Mouse (Mus musculus): ENCODE data around the gene Aimp2. TPM values are rescaled to one million over a fixed set of nuclear protein-coding genes. Genes with fewer than 3 reads are reported as not detected.

The Aimp2 gene
- 80.4 and 92.9 TPM in 2 replicates for polyA plus RNA-seq (2015; fragmentation: Nextera tagmentation; extraction: Ambion mirVana)

DNA sequence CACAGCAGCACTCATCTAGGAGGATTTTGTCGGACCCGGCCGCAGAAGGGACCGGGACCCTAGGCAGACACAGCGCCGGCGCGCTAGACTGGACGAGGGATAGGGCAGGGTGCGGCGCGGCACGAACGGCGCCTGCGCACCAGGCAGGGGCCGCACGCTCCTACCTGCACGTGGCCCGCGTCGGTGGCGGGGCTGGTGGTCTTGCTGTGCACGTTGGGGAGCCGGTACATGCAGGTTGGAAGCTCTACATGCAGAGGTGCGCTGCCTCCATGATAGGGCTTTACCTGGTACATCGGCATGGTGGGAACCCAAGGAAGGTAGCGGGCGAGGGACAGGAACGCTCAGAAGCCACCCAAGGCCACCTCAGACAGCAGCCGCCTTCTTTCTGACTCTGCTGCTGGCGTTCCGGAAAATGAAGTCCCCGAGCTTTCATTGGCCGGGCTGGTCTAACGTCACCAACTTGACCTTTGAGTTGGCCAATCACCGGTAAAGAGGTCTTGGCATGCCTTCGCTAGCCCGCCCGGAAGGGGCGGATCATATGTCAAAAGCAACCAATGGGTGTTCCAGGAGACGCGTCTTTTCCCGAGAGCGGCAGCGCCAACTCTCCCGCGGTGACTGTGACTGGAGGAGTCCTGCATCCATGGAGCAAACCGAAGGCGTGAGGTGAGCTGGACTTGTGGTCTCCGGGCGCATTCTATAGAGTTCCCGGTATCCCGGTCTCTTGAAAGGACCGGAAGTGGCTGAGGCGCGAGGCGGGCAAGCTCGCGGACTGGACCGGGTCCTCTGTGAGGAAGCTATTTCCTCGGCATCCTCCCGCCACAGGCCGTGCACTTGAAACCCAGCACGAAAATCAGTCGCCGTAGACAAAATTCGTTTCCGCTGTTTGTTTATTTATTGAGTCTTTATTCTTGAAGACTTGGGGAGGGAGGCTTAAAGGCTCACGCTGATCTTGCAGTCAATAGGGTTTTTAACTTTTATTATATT, at the start of gene Aimp2, which contains the start of gene Pms2:
Gene Aimp2 (minus strand): TSS at position 431 of the 984 bp plus-strand sequence.
Gene Pms2 (plus strand): TSS at position 548 of the 984 bp plus-strand sequence.
- under 1% methylated on average over 70 of the region's 70 CpGs for WGBS
- no peaks in the 10 kb centered on the region for H3K27me3 ChIP-seq
- peak; percentile 100 for ATAC-seq (ENCODE audit: low read depth)
- H3K9ac ChIP-seq, result peak within 1 kb of the TSS; percentile 76
- peaks cover 19% of the 10 kb centered on the region for H3K36me3 ChIP-seq
- peak within 1 kb of the TSS; percentile 62 for H3K4me3 ChIP-seq
- H3K27ac ChIP-seq (replicated peaks), result peak within 1 kb of the TSS; percentile 85
- H3K4me2 ChIP-seq, result peak within 1 kb of the TSS; percentile 80
- no peaks in the 10 kb centered on the region for H3K9me3 ChIP-seq
- peaks cover 29% of the 10 kb centered on the region for H3K4me1 ChIP-seq (replicated peaks)

GRCm38 (mm10) chr5:143957101-143957500, 47.5 kb upstream of the Aimp2 start:
- WGBS, result 91% methylated on average over 6 of the region's 6 CpGs
- no peak overlapping the region for H3K9ac ChIP-seq
- no peak for ATAC-seq (ENCODE audit: low read depth)

DNA sequence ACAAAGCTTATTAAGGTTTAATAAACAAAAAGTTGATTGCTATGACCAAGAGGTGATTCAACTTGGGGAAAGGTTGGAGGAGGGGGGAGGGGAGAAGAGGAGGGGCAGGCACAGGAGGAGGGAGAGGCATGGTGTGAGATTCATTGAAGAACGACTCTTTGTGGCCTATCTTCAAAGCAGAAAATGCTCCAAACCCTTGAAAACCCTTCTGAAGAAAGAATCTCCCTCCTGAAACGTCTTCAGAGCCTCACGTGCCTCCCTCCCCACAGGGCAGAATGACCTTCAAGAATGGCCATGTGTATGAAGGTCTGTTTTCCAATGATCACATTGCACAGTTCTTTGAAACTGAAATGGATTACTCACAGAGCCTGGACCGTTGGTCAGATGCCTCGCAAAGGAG, 40.4 kb upstream of the Aimp2 start:
- H3K9ac ChIP-seq, result no peak overlapping the region
- no peaks in the 10 kb centered on the region for H3K36me3 ChIP-seq
- H3K9me3 ChIP-seq, result peaks cover 2% of the 10 kb centered on the region; the same call in 1 of the 2 replicates
- no peak overlapping the region for H3K27ac ChIP-seq (replicated peaks)
- H3K27me3 ChIP-seq, result no peaks in the 10 kb centered on the region
- H3K4me2 ChIP-seq, result no peak overlapping the region
- no peak overlapping the region for H3K4me3 ChIP-seq
- 38% methylated on average over 5 of the region's 5 CpGs for WGBS
- no peak for ATAC-seq (ENCODE audit: low read depth)
- no peaks in the 10 kb centered on the region for H3K4me1 ChIP-seq (replicated peaks)

More at GRCm38 (mm10) chr5:143957101-143957500, 47.5 kb upstream of the Aimp2 start:
- Histone ChIP-seq H3K27me3 (no peaks in the 10 kb centered on the region), H3K9me3 (peaks cover 6% of the 10 kb centered on the region; the same call in 1 of the 2 replicates), H3K4me2 (no peak overlapping the region), H3K4me3 (no peak overlapping the region), H3K4me1 (replicated peaks) (no peaks in the 10 kb centered on the region), H3K36me3 (peaks cover 10% of the 10 kb centered on the region), H3K27ac (replicated peaks) (no peak overlapping the region)

GRCm38 (mm10) chr5:143948361-143948760, 38.7 kb upstream of the Aimp2 start:
- no peaks in the 10 kb centered on the region for H3K4me1 ChIP-seq (replicated peaks)
- no peak overlapping the region for H3K4me3 ChIP-seq
- H3K27ac ChIP-seq (replicated peaks), result no peak overlapping the region
- no peaks in the 10 kb centered on the region for H3K27me3 ChIP-seq
- H3K4me2 ChIP-seq, result no peak overlapping the region
- 90% methylated on average over 12 of the region's 12 CpGs for WGBS
- no peak for ATAC-seq (ENCODE audit: low read depth)
- H3K36me3 ChIP-seq, result no peaks in the 10 kb centered on the region
- no peak overlapping the region for H3K9ac ChIP-seq
- peaks cover 6% of the 10 kb centered on the region; the same call in 1 of the 2 replicates for H3K9me3 ChIP-seq

GRCm38 (mm10) chr5:143943231-143944125, 33.8 kb upstream of the Aimp2 start:
- no peak for ATAC-seq (ENCODE audit: low read depth)
- H3K9me3 ChIP-seq, result peaks cover 6% of the 10 kb centered on the region; the same call in 1 of the 2 replicates
- H3K27me3 ChIP-seq, result no peaks in the 10 kb centered on the region
- no peak overlapping the region for H3K4me3 ChIP-seq
- no peaks in the 10 kb centered on the region for H3K4me1 ChIP-seq (replicated peaks)
- no peak overlapping the region for H3K4me2 ChIP-seq
- no peaks in the 10 kb centered on the region for H3K36me3 ChIP-seq
- 88% methylated on average over 14 of the region's 14 CpGs for WGBS
- peak overlapping the region; percentile 38; the same call in 1 of the 2 replicates for H3K9ac ChIP-seq
- H3K27ac ChIP-seq (replicated peaks), result no peak overlapping the region

DNA sequence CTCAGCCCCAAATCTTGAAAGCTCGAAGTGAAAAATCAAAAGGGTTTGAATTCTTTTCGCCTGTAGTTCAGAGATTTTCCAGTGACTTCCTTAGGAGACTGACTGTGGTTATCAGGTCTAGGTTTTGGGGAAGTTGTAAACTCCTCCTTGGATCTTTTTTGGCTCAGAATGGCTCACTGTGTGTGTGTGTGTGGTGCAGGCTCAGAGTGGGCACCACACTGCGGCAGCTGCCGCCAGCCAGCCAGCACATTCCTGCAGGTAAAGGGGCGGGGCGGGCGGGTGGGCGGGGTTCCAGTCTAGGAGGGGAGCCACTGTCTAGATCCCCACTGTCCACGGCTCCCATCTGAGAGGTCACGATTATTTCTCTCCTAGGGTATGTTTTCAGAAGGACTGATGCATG, 31.9 kb upstream of the Aimp2 start:
- no peak for ATAC-seq (ENCODE audit: low read depth)
- Histone ChIP-seq H3K4me3 (no peak overlapping the region), H3K9ac (no peak overlapping the region), H3K36me3 (no peaks in the 10 kb centered on the region), H3K9me3 (peaks cover 6% of the 10 kb centered on the region; the same call in 1 of the 2 replicates), H3K27ac (replicated peaks) (no peak overlapping the region), H3K4me1 (replicated peaks) (no peaks in the 10 kb centered on the region), H3K27me3 (no peaks in the 10 kb centered on the region), H3K4me2 (no peak overlapping the region)
- WGBS, result 21% methylated on average over 10 of the region's 10 CpGs

DNA sequence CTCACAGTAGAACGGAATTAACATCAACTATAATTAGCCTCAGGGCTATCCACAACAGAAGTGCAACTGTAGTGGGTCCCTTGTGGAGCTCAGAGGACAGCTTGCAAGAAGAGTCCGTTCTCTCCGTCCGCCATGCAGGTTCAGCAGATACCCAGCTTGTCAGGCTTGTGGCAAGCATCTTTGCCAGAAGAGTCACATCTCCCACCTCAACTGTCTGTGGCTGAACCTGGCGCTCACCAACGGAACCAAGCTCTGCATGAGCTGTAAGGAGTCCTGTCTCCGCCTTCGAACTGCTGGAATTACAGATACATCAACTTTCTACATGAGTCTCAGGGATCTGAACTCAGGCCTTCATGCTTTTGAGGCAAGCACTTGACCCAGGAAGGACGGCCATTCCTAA, 26.5 kb upstream of the Aimp2 start:
- Histone ChIP-seq H3K4me3 (no peak overlapping the region), H3K27ac (replicated peaks) (no peak overlapping the region), H3K4me2 (no peak overlapping the region), H3K36me3 (peaks cover 17% of the 10 kb centered on the region), H3K9me3 (no peaks in the 10 kb centered on the region), H3K9ac (no peak overlapping the region), H3K27me3 (no peaks in the 10 kb centered on the region), H3K4me1 (replicated peaks) (0 out of 2 replicates have a peak, but pooled peaks cover 5% of the 10 kb centered on the region)
- WGBS, result 85% methylated on average over 9 of the region's 9 CpGs
- ATAC-seq (ENCODE audit: low read depth), result no peak

- Histone ChIP-seq H3K9me3 (no peaks in the 10 kb centered on the region), H3K27ac (replicated peaks) (no peak overlapping the region), H3K9ac (no peak overlapping the region), H3K4me1 (replicated peaks) (0 out of 2 replicates have a peak, but pooled peaks cover 5% of the 10 kb centered on the region), H3K36me3 (peaks cover 38% of the 10 kb centered on the region), H3K4me2 (no peak overlapping the region), H3K4me3 (no peak overlapping the region), H3K27me3 (no peaks in the 10 kb centered on the region)
- ATAC-seq (ENCODE audit: low read depth), result no peak
- WGBS, result 83% methylated on average over 1 of the region's 1 CpGs
Measured at GRCm38 (mm10) chr5:143933875-143934274, 24.2 kb upstream of the Aimp2 start.

- Histone ChIP-seq H3K9me3 (no peaks in the 10 kb centered on the region), H3K27me3 (no peaks in the 10 kb centered on the region), H3K9ac (no peak overlapping the region), H3K4me2 (0 out of 2 replicates have a peak overlapping the region, but pooled peaks have one; percentile 19), H3K4me3 (no peak overlapping the region), H3K27ac (replicated peaks) (no peak overlapping the region), H3K4me1 (replicated peaks) (0 out of 2 replicates have a peak, but pooled peaks cover 5% of the 10 kb centered on the region), H3K36me3 (peaks cover 42% of the 10 kb centered on the region)
- ATAC-seq (ENCODE audit: low read depth), result no peak
- WGBS, result 90% methylated on average over 11 of the region's 11 CpGs
Measured at GRCm38 (mm10) chr5:143933414-143933813, 23.8 kb upstream of the Aimp2 start.

DNA sequence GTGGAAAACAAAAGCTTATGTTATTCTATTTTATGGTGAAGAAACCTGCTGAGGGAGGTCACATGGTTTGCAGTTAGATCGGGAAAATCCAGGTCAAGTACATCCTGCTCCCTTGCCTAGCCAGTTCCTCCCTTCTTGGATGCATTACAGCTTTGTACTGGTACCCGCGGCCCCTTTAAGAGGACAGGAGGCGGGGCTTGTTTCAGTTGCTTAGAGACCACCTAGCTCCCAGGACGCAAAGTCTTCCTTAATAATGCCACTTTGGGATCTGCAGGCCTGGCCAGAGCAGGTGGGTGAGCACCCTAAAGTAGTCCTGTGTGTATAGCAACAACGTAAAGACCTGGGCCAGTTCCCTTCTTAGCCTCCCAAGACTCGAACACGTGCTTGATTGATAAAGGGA, 23.2 kb upstream of the Aimp2 start, which contains the start of gene Rsph10b:
Gene Rsph10b (plus strand): TSS at position 205 of the 400 bp plus-strand sequence.
- Histone ChIP-seq H3K4me1 (replicated peaks) (0 out of 2 replicates have a peak, but pooled peaks cover 5% of the 10 kb centered on the region), H3K4me2 (0 out of 2 replicates have a peak within 1 kb of the TSS, but pooled peaks have one; percentile 19), H3K9ac (no peak within 1 kb of the TSS), H3K27ac (replicated peaks) (no peak within 1 kb of the TSS), H3K36me3 (peaks cover 48% of the 10 kb centered on the region), H3K9me3 (no peaks in the 10 kb centered on the region), H3K4me3 (no peak within 1 kb of the TSS), H3K27me3 (no peaks in the 10 kb centered on the region)
- ATAC-seq (ENCODE audit: low read depth), result no peak
- 13% methylated on average over 8 of the region's 8 CpGs for WGBS

GRCm38 (mm10) chr5:143931863-143932580, 22.4 kb upstream of the Aimp2 start:
- no peak overlapping the region for H3K9ac ChIP-seq
- H3K36me3 ChIP-seq, result peaks cover 48% of the 10 kb centered on the region
- H3K27me3 ChIP-seq, result no peaks in the 10 kb centered on the region
- no peak overlapping the region for H3K27ac ChIP-seq (replicated peaks)
- 0 out of 2 replicates have a peak, but pooled peaks cover 5% of the 10 kb centered on the region for H3K4me1 ChIP-seq (replicated peaks)
- no peak for ATAC-seq (ENCODE audit: low read depth)
- H3K9me3 ChIP-seq, result no peaks in the 10 kb centered on the region
- WGBS, result 83% methylated on average over 6 of the region's 6 CpGs
- no peak overlapping the region for H3K4me2 ChIP-seq
- H3K4me3 ChIP-seq, result no peak overlapping the region
